9 mouse cellular contexts compared by ENCODE assay signal in genomic region chr11:32299865-32300264, GRCm38 (mm10). TPM values are rescaled to one million over a fixed set of nuclear protein-coding genes. Genes with fewer than 3 reads are reported as not detected.
A peak's percentile ranks its signal among the peaks of the same experiment; 100 is the strongest.
DNase-seq lines count a peak whose midpoint lies in the region; ATAC-seq and TF ChIP-seq lines count a peak whose summit lies in the region.
"Not testable (repeated sequence)": the region's sequence is repeated elsewhere in the genome, so short reads cannot be mapped to it uniquely, and the experiment has no call there.
"Had no signal": no experiment of that assay in that cellular context is flagged by ENCODE, and none has a peak within 500 bp of the region (broad histone marks: within the 10 kb centered on the region; RNA-seq: fewer than 3 reads in every experiment).

TSS of gene Hbq1a (plus strand) at chr11:32300069.

- intact Hi-C loops in heart, postnatal 10 days (cut with DNase I): loop anchor here (5.0 kb wide), 1 partner anchor 118 kb away; no protein-coding TSS in a partner anchor

- not testable (repeated sequence) for TF ChIP-seq POLR2A in liver, adult 2 months (IDR thresholded peaks at IDR 0.05; ENCODE audit: extremely low read depth, insufficient read depth, low read length); spleen, adult 2 months (IDR thresholded peaks at IDR 0.05; ENCODE audit: low read depth, low read length)

- H3K27ac ChIP-seq in forebrain, embryonic 12.5 days; liver, adult 2 months (replicated peaks; ENCODE audit: insufficient read depth, low read depth, low read length); midbrain, postnatal 0 days (ENCODE audit: low read depth, low read length); spleen, adult 2 months (ENCODE audit: insufficient read depth, low read length): not testable (repeated sequence)

- not testable (repeated sequence) for H3K79me2 ChIP-seq in liver, adult 2 months (ENCODE audit: control insufficient read depth, insufficient read depth, low read length)

- not testable (repeated sequence) for H3K4me1 ChIP-seq in forebrain, embryonic 12.5 days; liver, adult 2 months (ENCODE audit: control insufficient read depth, insufficient read depth, low read length); midbrain, postnatal 0 days (ENCODE audit: insufficient read depth, low read length); spleen, adult 2 months (ENCODE audit: control insufficient read depth, insufficient read depth, insufficient read length)

- not testable (repeated sequence) for H3K36me3 ChIP-seq in forebrain, embryonic 12.5 days (replicated peaks); liver, adult 2 months (ENCODE audit: control insufficient read depth, insufficient read depth, low read length); midbrain, postnatal 0 days (ENCODE audit: insufficient read depth, low read length); spleen, adult 2 months (ENCODE audit: control insufficient read depth, insufficient read depth, low read length)

- peaks cover 18% of the 10 kb centered on the region for H3K27me3 ChIP-seq in forebrain, embryonic 12.5 days
- H3K27me3 ChIP-seq in liver, adult 2 months (ENCODE audit: control insufficient read depth, insufficient read depth, low read length); midbrain, postnatal 0 days (ENCODE audit: insufficient read depth, low read length); spleen, adult 2 months (ENCODE audit: control insufficient read depth, insufficient read depth, low read length): not testable (repeated sequence)

- 0 out of 2 replicates have a peak, but pooled peaks have one; percentile 41 for ATAC-seq in forebrain, embryonic 12.5 days (ENCODE audit: low FRiP score)
- peak; percentile 61; the same call in 1 of the 2 replicates for ATAC-seq in midbrain, postnatal 0 days (ENCODE audit: low FRiP score)

- 10% methylated on average over 16 of the region's 16 CpGs for WGBS in forebrain, embryonic 12.5 days
- WGBS in liver, adult 2 months: 7% methylated on average over 16 of the region's 16 CpGs
- 11% methylated on average over 16 of the region's 16 CpGs for WGBS in midbrain, postnatal 0 days
- WGBS in spleen, adult 2 months: 8% methylated on average over 16 of the region's 16 CpGs

- DNase-seq in CD8-positive naive resting alpha-beta T cell, adult 2 months (ENCODE audit: low read depth in 2 of 2, low spot score in 2 of 2): peak; percentile 22 to 35
- peak; percentile 54 for DNase-seq in cerebellum, adult 11 months
- DNase-seq in heart, postnatal 10 days: peak; percentile 56 to 72
- peak; percentile 68 to 78 for DNase-seq in kidney, postnatal 25 days
- not testable (repeated sequence) for DNase-seq in liver, adult 2 months (ENCODE audit: extremely low read depth, low read depth, low spot score)
- peak; percentile 46 for DNase-seq in midbrain, postnatal 0 days (ENCODE audit: low spot score)
- peak in 1 of 2 experiments; percentile 25 for DNase-seq in spleen, adult 2 months (ENCODE audit: low read depth in 1 of 2, low spot score in 2 of 2)

- not testable (repeated sequence) for H3K9me3 ChIP-seq in forebrain, embryonic 12.5 days; midbrain, postnatal 0 days (ENCODE audit: low read length)

- TF ChIP-seq CTCF in liver, adult 2 months (IDR thresholded peaks at IDR 0.05; ENCODE audit: low read depth, low read length): peak; percentile 62
- peak; percentile 90 for TF ChIP-seq CTCF in midbrain, postnatal 0 days (IDR thresholded peaks at IDR 0.05)
- TF ChIP-seq CTCF in spleen, adult 2 months (IDR thresholded peaks at IDR 0.05; ENCODE audit: extremely low read depth, insufficient read depth, insufficient read length, insufficient replicate concordance): peak; percentile 40; the same call in 1 of the 2 replicates

- H3K4me2 ChIP-seq in forebrain, embryonic 12.5 days: peak within 1 kb of the TSS; percentile 47
- H3K4me2 ChIP-seq in midbrain, postnatal 0 days (ENCODE audit: low read depth, low read length, poor library complexity, severe bottlenecking): peak within 1 kb of the TSS; percentile 42; the same call in 1 of the 2 replicates

- H3K9ac ChIP-seq in forebrain, embryonic 12.5 days; liver, adult 2 months (ENCODE audit: low read depth, low read length); midbrain, postnatal 0 days (replicated peaks; ENCODE audit: low read length, poor library complexity, severe bottlenecking): not testable (repeated sequence)

- 0 out of 2 replicates have a peak within 1 kb of the TSS, but pooled peaks have one; percentile 13 for H3K4me3 ChIP-seq in forebrain, embryonic 12.5 days (replicated peaks)
- H3K4me3 ChIP-seq in liver, adult 2 months (ENCODE audit: insufficient read depth, low read depth, low read length); spleen, adult 2 months (ENCODE audit: extremely low read depth, insufficient read depth, insufficient read length): not testable (repeated sequence)
- peak within 1 kb of the TSS; percentile 22 for H3K4me3 ChIP-seq in midbrain, postnatal 0 days (ENCODE audit: low read depth, low read length)

RNA-seq across cellular contexts. Expression of gene Hbq1a, which starts in this region (rescaled TPM):
- polyA plus RNA-seq in forebrain, embryonic 12.5 days (2016; fragmentation: Nextera tagmentation; extraction: Ambion mirVana): 0.73 TPM in 1 of 2 replicates, not detected in the other
- not detected for total RNA-seq in heart, postnatal 10 days (2021)
- total RNA-seq in liver, adult 2 months (2014; rRNA removed): 0.46 and 0.60 TPM in 2 replicates
- not detected in 2 replicates for polyA plus RNA-seq in liver, adult 2 months (2012; rRNA removed)
- total RNA-seq in midbrain, postnatal 0 days (2014; rRNA removed): 3.2 and 3.6 TPM in 2 replicates
- polyA plus RNA-seq in midbrain, postnatal 0 days (2015; fragmentation: Nextera tagmentation; extraction: Ambion mirVana): 2.7 and 2.8 TPM in 2 replicates
- polyA plus RNA-seq in spleen, adult 2 months (2012; rRNA removed): 6.4 and 12.1 TPM in 2 replicates
- polyA plus RNA-seq: large intestine, adult 2 months had no signal

Comparison
In these comparisons a context has a peak if more than half of its experiments do, and no peak if none do; other contexts are left out.
1. Peak in ATAC-seq, H3K4me3 ChIP-seq and H3K4me2 ChIP-seq in forebrain, embryonic 12.5 days; RNA of the gene not detected or under 1 TPM.
2. Peak in DNase-seq in heart, postnatal 10 days; RNA of the gene not detected or under 1 TPM.
3. CTCF ChIP-seq: peak in every context shown above with its lines; median percentile 90 in midbrain, postnatal 0 days; 62 in liver, adult 2 months; 40 in spleen, adult 2 months.